Mouse (Mus musculus): Measurements from ENCODE around the gene Prkg2. TPM values are rescaled to one million over a fixed set of nuclear protein-coding genes. Genes with fewer than 3 reads are reported as not detected.

The Prkg2 gene
- polyA plus RNA-seq, 1 experiment from 2014 or later: 2.8 TPM

GRCm38 (mm10) chr5:98966679-98967078, 70.5 kb downstream of the Prkg2 start:
- Histone ChIP-seq H3K4me1 (peaks cover 2% of the 10 kb centered on the region; the same call in 1 of the 2 replicates), H3K27ac (no peak overlapping the region), H3K4me2 (replicated peaks) (no peak overlapping the region), H3K27me3 (no peaks in the 10 kb centered on the region), H3K9ac (no peak overlapping the region), H3K4me3 (no peak overlapping the region), H3K36me3 (no peaks in the 10 kb centered on the region), H3K9me3 (replicated peaks) (no peaks in the 10 kb centered on the region)
- ATAC-seq (ENCODE audit: low FRiP score): no peak
- 85% methylated on average over 9 of the region's 9 CpGs for WGBS

GRCm38 (mm10) chr5:98965139-98965538, 72.0 kb downstream of the Prkg2 start:
- Histone ChIP-seq H3K4me3 (no peak overlapping the region), H3K27me3 (no peaks in the 10 kb centered on the region), H3K9me3 (replicated peaks) (no peaks in the 10 kb centered on the region), H3K9ac (no peak overlapping the region), H3K36me3 (no peaks in the 10 kb centered on the region), H3K4me2 (replicated peaks) (no peak overlapping the region), H3K27ac (no peak overlapping the region), H3K4me1 (peaks cover 2% of the 10 kb centered on the region; the same call in 1 of the 2 replicates)
- WGBS: 42% methylated on average over 4 of the region's 4 CpGs
- no peak for ATAC-seq (ENCODE audit: low FRiP score)

GRCm38 (mm10) chr5:98964367-98964766, 72.8 kb downstream of the Prkg2 start:
- no peaks in the 10 kb centered on the region for H3K27me3 ChIP-seq
- no peak for ATAC-seq (ENCODE audit: low FRiP score)

GRCm38 (mm10) chr5:98962472-98962871, 74.7 kb downstream of the Prkg2 start:
- Histone ChIP-seq H3K36me3 (no peaks in the 10 kb centered on the region), H3K4me1 (peaks cover 5% of the 10 kb centered on the region; the same call in 1 of the 2 replicates), H3K27me3 (no peaks in the 10 kb centered on the region), H3K9me3 (replicated peaks) (no peaks in the 10 kb centered on the region), H3K27ac (no peak overlapping the region), H3K4me2 (replicated peaks) (no peak overlapping the region), H3K4me3 (no peak overlapping the region), H3K9ac (no peak overlapping the region)
- 56% methylated on average over 2 of the region's 2 CpGs for WGBS
- ATAC-seq (ENCODE audit: low FRiP score): no peak

More at GRCm38 (mm10) chr5:98964367-98964766, 72.8 kb downstream of the Prkg2 start:
- Histone ChIP-seq H3K9me3 (replicated peaks) (no peaks in the 10 kb centered on the region), H3K4me2 (replicated peaks) (no peak overlapping the region), H3K36me3 (no peaks in the 10 kb centered on the region), H3K4me1 (peaks cover 2% of the 10 kb centered on the region; the same call in 1 of the 2 replicates), H3K9ac (no peak overlapping the region), H3K27ac (no peak overlapping the region), H3K4me3 (no peak overlapping the region)
- WGBS: 77% methylated on average over 6 of the region's 6 CpGs

GRCm38 (mm10) chr5:98955576-98955975, 81.6 kb downstream of the Prkg2 start:
- H3K27ac ChIP-seq: no peak overlapping the region
- no peak overlapping the region for H3K4me3 ChIP-seq
- H3K36me3 ChIP-seq: no peaks in the 10 kb centered on the region
- no peak overlapping the region for H3K9ac ChIP-seq
- no peaks in the 10 kb centered on the region for H3K27me3 ChIP-seq
- 0 out of 2 replicates have a peak, but pooled peaks cover 3% of the 10 kb centered on the region for H3K4me1 ChIP-seq
- no peaks in the 10 kb centered on the region for H3K9me3 ChIP-seq (replicated peaks)
- no peak overlapping the region for H3K4me2 ChIP-seq (replicated peaks)
- WGBS: 44% methylated on average over 3 of the region's 3 CpGs
- ATAC-seq (ENCODE audit: low FRiP score): no peak

GRCm38 (mm10) chr5:98953386-98953785, 83.8 kb downstream of the Prkg2 start:
- Histone ChIP-seq H3K27ac (no peak overlapping the region), H3K9me3 (replicated peaks) (no peaks in the 10 kb centered on the region), H3K4me2 (replicated peaks) (no peak overlapping the region), H3K36me3 (no peaks in the 10 kb centered on the region), H3K27me3 (no peaks in the 10 kb centered on the region), H3K4me1 (no peaks in the 10 kb centered on the region), H3K9ac (no peak overlapping the region), H3K4me3 (no peak overlapping the region)
- no peak for ATAC-seq (ENCODE audit: low FRiP score)
- 79% methylated on average over 1 of the region's 1 CpGs for WGBS

GRCm38 (mm10) chr5:98951566-98951965, 85.6 kb downstream of the Prkg2 start:
- ATAC-seq (ENCODE audit: low FRiP score): no peak
- no peaks in the 10 kb centered on the region for H3K9me3 ChIP-seq (replicated peaks)
- H3K27me3 ChIP-seq: no peaks in the 10 kb centered on the region
- 84% methylated on average over 4 of the region's 4 CpGs for WGBS
- H3K4me1 ChIP-seq: no peaks in the 10 kb centered on the region
- no peak overlapping the region for H3K4me2 ChIP-seq (replicated peaks)
- no peak overlapping the region for H3K9ac ChIP-seq
- no peak overlapping the region for H3K4me3 ChIP-seq
- no peak overlapping the region for H3K27ac ChIP-seq
- H3K36me3 ChIP-seq: no peaks in the 10 kb centered on the region

- 69% methylated on average over 4 of the region's 4 CpGs for WGBS
- H3K9ac ChIP-seq: no peak overlapping the region
- no peaks in the 10 kb centered on the region for H3K36me3 ChIP-seq
- no peak overlapping the region for H3K4me3 ChIP-seq
- no peak overlapping the region for H3K27ac ChIP-seq
- H3K4me1 ChIP-seq: no peaks in the 10 kb centered on the region
- no peaks in the 10 kb centered on the region for H3K27me3 ChIP-seq
- no peak for ATAC-seq (ENCODE audit: low FRiP score)
- H3K9me3 ChIP-seq (replicated peaks): no peaks in the 10 kb centered on the region
- H3K4me2 ChIP-seq (replicated peaks): no peak overlapping the region
Measured at GRCm38 (mm10) chr5:98950495-98951092, 86.6 kb downstream of the Prkg2 start.

GRCm38 (mm10) chr5:98949784-98950183, 87.4 kb downstream of the Prkg2 start:
- no peak overlapping the region for H3K4me2 ChIP-seq (replicated peaks)
- H3K4me3 ChIP-seq: no peak overlapping the region
- no peaks in the 10 kb centered on the region for H3K9me3 ChIP-seq (replicated peaks)
- no peaks in the 10 kb centered on the region for H3K4me1 ChIP-seq
- no peaks in the 10 kb centered on the region for H3K36me3 ChIP-seq
- no peak for ATAC-seq (ENCODE audit: low FRiP score)
- H3K27ac ChIP-seq: no peak overlapping the region
- no peaks in the 10 kb centered on the region for H3K27me3 ChIP-seq
- whole genome bisulfite sequencing: 89% methylated on average over 10 of the region's 10 CpGs
- no peak overlapping the region for H3K9ac ChIP-seq

GRCm38 (mm10) chr5:98946656-98947055, 90.5 kb downstream of the Prkg2 start:
- no peaks in the 10 kb centered on the region for H3K27me3 ChIP-seq
- no peak overlapping the region for H3K27ac ChIP-seq
- H3K9me3 ChIP-seq (replicated peaks): no peaks in the 10 kb centered on the region
- no peaks in the 10 kb centered on the region for H3K36me3 ChIP-seq
- H3K9ac ChIP-seq: no peak overlapping the region
- H3K4me2 ChIP-seq (replicated peaks): no peak overlapping the region
- H3K4me3 ChIP-seq: no peak overlapping the region
- H3K4me1 ChIP-seq: no peaks in the 10 kb centered on the region
- 94% methylated on average over 20 of the region's 20 CpGs for WGBS
- ATAC-seq (ENCODE audit: low FRiP score): no peak

GRCm38 (mm10) chr5:98946117-98946620, 91.0 kb downstream of the Prkg2 start:
- H3K4me3 ChIP-seq: no peak overlapping the region
- 73% methylated on average over 4 of the region's 4 CpGs for WGBS
- H3K4me2 ChIP-seq (replicated peaks): no peak overlapping the region
- ATAC-seq (ENCODE audit: low FRiP score): no peak
- H3K9me3 ChIP-seq (replicated peaks): no peaks in the 10 kb centered on the region
- no peak overlapping the region for H3K9ac ChIP-seq
- no peaks in the 10 kb centered on the region for H3K36me3 ChIP-seq
- H3K4me1 ChIP-seq: no peaks in the 10 kb centered on the region
- H3K27ac ChIP-seq: no peak overlapping the region
- no peaks in the 10 kb centered on the region for H3K27me3 ChIP-seq

GRCm38 (mm10) chr5:98943776-98944175, 93.4 kb downstream of the Prkg2 start:
- ATAC-seq (ENCODE audit: low FRiP score): no peak
- Histone ChIP-seq H3K4me3 (no peak overlapping the region), H3K27ac (no peak overlapping the region), H3K4me1 (peaks cover 13% of the 10 kb centered on the region), H3K4me2 (replicated peaks) (no peak overlapping the region), H3K9me3 (replicated peaks) (no peaks in the 10 kb centered on the region), H3K36me3 (no peaks in the 10 kb centered on the region), H3K9ac (no peak overlapping the region), H3K27me3 (no peaks in the 10 kb centered on the region)
- 64% methylated on average over 6 of the region's 6 CpGs for WGBS

- peaks cover 19% of the 10 kb centered on the region for H3K4me1 ChIP-seq
- no peak overlapping the region for H3K9ac ChIP-seq
- no peaks in the 10 kb centered on the region for H3K27me3 ChIP-seq
- no peaks in the 10 kb centered on the region for H3K9me3 ChIP-seq (replicated peaks)
- H3K4me2 ChIP-seq (replicated peaks): no peak overlapping the region
- WGBS: 35% methylated on average over 6 of the region's 6 CpGs
- H3K27ac ChIP-seq: no peak overlapping the region
- no peaks in the 10 kb centered on the region for H3K36me3 ChIP-seq
- no peak for ATAC-seq (ENCODE audit: low FRiP score)
- H3K4me3 ChIP-seq: no peak overlapping the region
Measured at GRCm38 (mm10) chr5:98940731-98941130, 96.4 kb downstream of the Prkg2 start.
